Mouse (Mus musculus) CH12.LX (cell line): ENCODE measurements around the gene Khdc1a.

ENCODE experiments used
- EP300 ChIP-seq: IDR thresholded peaks from 2 replicates; pipeline ENCODE4 v1.6.1; 2011; ENCODE audit warnings: low read length, improper control_type of control experiment
- GABPA ChIP-seq: IDR thresholded peaks from 2 replicates; pipeline ENCODE4 v1.6.1; 2012; ENCODE audit warnings: low read depth, low read length, improper control_type of control experiment, inconsistent platforms; ENCODE audit not compliant: insufficient replicate concordance
- HCFC1 ChIP-seq: IDR thresholded peaks from 2 replicates; pipeline ENCODE4 v1.6.1; 2012; ENCODE audit warnings: low read depth, mild to moderate bottlenecking, inconsistent platforms, low read length, improper control_type of control experiment
- NELFE ChIP-seq: IDR thresholded peaks from 2 replicates; pipeline ENCODE4 v1.6.1; 2011; ENCODE audit warnings: low read depth, low read length, improper control_type of control experiment
- POLR2A ChIP-seq: IDR thresholded peaks from 2 replicates; pipeline ENCODE4 v1.6.1; 2011; ENCODE audit warnings: low read depth, mild to moderate bottlenecking, improper control_type of control experiment, low read length
- USF2 ChIP-seq: conservative IDR thresholded peaks from 2 replicates; pipeline ENCODE4 v1.6.1; 2011; ENCODE audit warnings: low read depth, low read length, improper control_type of control experiment

GRCm38 (mm10) chr1:21335836-21336235 lies 13.6 kb upstream of the Khdc1a start:
- TF ChIP-seq HCFC1 (no peak), POLR2A (no peak), GABPA (no peak), EP300 (no peak), NELFE (no peak), USF2 (no peak)
